In the genomic region with DNA sequence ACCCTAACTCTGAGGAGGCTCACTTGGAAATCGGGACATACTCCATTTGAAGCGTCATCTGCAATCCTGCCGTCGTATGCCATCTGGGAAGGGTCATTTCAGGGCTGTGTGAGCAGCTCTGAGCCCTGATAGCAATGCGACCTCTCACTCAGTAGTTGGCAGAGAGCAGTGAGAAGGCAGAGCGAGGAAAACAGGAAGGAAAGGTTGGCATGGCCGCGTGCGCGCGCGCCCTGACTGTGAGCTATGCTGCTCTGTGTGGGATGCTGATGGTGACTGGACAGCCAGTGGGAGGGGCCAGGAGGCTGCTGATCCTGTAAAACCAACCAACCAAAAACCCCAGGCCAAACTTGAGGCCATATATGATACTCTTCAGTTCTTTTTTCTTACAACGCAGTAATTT, we compare ENCODE assay signal across 9 mouse cellular contexts. TPM values are rescaled to one million over a fixed set of nuclear protein-coding genes. Genes with fewer than 3 reads are reported as not detected.
DNase-seq lines count a peak whose midpoint lies in the region; ATAC-seq and TF ChIP-seq lines count a peak whose summit lies in the region.
"Had no signal": no experiment of that assay in that cellular context is flagged by ENCODE, and none has a peak within 500 bp of the region (broad histone marks: within the 10 kb centered on the region; RNA-seq: fewer than 3 reads in every experiment).

No protein-coding gene starts in this region.

- no peak overlapping the region for H3K4me3 ChIP-seq in gastrocnemius, adult 2 months
- no peak overlapping the region for H3K4me3 ChIP-seq in neural tube, embryonic 13.5 days
- H3K4me3 ChIP-seq in myocyte = no peak overlapping the region
- H3K4me3 ChIP-seq in forebrain, embryonic 14.5 days (ENCODE audit: low read depth, low read length) = no peak overlapping the region
- H3K4me3 ChIP-seq: limb, embryonic 15.5 days had no signal

- TF ChIP-seq CTCF in gastrocnemius, adult 2 months (IDR thresholded peaks at IDR 0.05) = no peak

- H3K4me2 ChIP-seq in neural tube, embryonic 13.5 days = no peak overlapping the region
- peak overlapping the region; percentile 79 for H3K4me2 ChIP-seq in myocyte (ENCODE audit: low read depth)
- H3K4me2 ChIP-seq in forebrain, embryonic 14.5 days (ENCODE audit: low read length) = no peak overlapping the region
- H3K4me2 ChIP-seq: limb, embryonic 15.5 days had no signal

- H3K9me3 ChIP-seq in neural tube, embryonic 13.5 days = no peaks in the 10 kb centered on the region
- no peaks in the 10 kb centered on the region for H3K9me3 ChIP-seq in forebrain, embryonic 14.5 days (replicated peaks; ENCODE audit: control insufficient read depth, low read length)
- H3K9me3 ChIP-seq: limb, embryonic 15.5 days had no signal

- H3K4me1 ChIP-seq in neural tube, embryonic 13.5 days (replicated peaks) = peaks cover 75% of the 10 kb centered on the region
- peaks cover 31% of the 10 kb centered on the region for H3K4me1 ChIP-seq in forebrain, embryonic 14.5 days (ENCODE audit: control insufficient read depth, insufficient read depth, low read length)

- peaks cover 67% of the 10 kb centered on the region for H3K79me2 ChIP-seq in myocyte (ENCODE audit: control insufficient read depth, insufficient read depth)

- intact Hi-C loops in gastrocnemius, adult 2 months (cut with DNase I) = loop anchor here (5.0 kb wide), 1 partner anchor 41 kb away; no protein-coding TSS in a partner anchor
- intact Hi-C loops in gastrocnemius, postnatal 36 days (cut with DNase I) = no loop called here

- no peak for TF ChIP-seq POLR2A in myocyte (IDR thresholded peaks at IDR 0.05; ENCODE audit: insufficient read length, low read depth)

- 79% methylated on average over 13 of the region's 13 CpGs for WGBS in neural tube, embryonic 13.5 days
- 68% methylated on average over 13 of the region's 13 CpGs for WGBS in forebrain, embryonic 14.5 days

- no peak for ATAC-seq in neural tube, embryonic 13.5 days (ENCODE audit: low read depth)
- no peak for ATAC-seq in forebrain, embryonic 14.5 days

- H3K9ac ChIP-seq in neural tube, embryonic 13.5 days = no peak overlapping the region
- H3K9ac ChIP-seq in forebrain, embryonic 14.5 days (ENCODE audit: low read length) = no peak overlapping the region
- H3K9ac ChIP-seq: limb, embryonic 15.5 days had no signal

- H3K36me3 ChIP-seq in neural tube, embryonic 13.5 days = no peaks in the 10 kb centered on the region
- no peaks in the 10 kb centered on the region for H3K36me3 ChIP-seq in myocyte (ENCODE audit: control insufficient read depth, insufficient read depth)
- no peaks in the 10 kb centered on the region for H3K36me3 ChIP-seq in forebrain, embryonic 14.5 days (ENCODE audit: control insufficient read depth, insufficient read depth, low read length)
- H3K36me3 ChIP-seq: limb, embryonic 15.5 days had no signal

- peak overlapping the region; percentile 46 for H3K27ac ChIP-seq in gastrocnemius, adult 2 months
- H3K27ac ChIP-seq in neural tube, embryonic 13.5 days (replicated peaks) = peak overlapping the region; percentile 49; the same call in 1 of the 2 replicates
- H3K27ac ChIP-seq in forebrain, embryonic 14.5 days (ENCODE audit: low read depth, low read length) = no peak overlapping the region
- H3K27ac ChIP-seq: limb, embryonic 15.5 days had no signal

- H3K27me3 ChIP-seq in neural tube, embryonic 13.5 days = no peaks in the 10 kb centered on the region
- H3K27me3 ChIP-seq in myocyte (ENCODE audit: control insufficient read depth, insufficient read depth, insufficient read length) = no peaks in the 10 kb centered on the region
- H3K27me3 ChIP-seq in forebrain, embryonic 14.5 days (replicated peaks; ENCODE audit: control insufficient read depth, insufficient read depth, low read length) = no peaks in the 10 kb centered on the region
- H3K27me3 ChIP-seq: limb, embryonic 15.5 days had no signal

- H3ac ChIP-seq in myocyte (ENCODE audit: control insufficient read depth, insufficient read length) = no peak overlapping the region

- DNase-seq in gastrocnemius, adult 2 months = peak; percentile 40
- no peak for DNase-seq in gastrocnemius, postnatal 36 days
- DNase-seq in neural tube, embryonic 10.5 days (ENCODE audit: extremely low spot score, low spot score) = no peak
- peak; percentile 36 for DNase-seq in kidney, postnatal 14 days
- no peak for DNase-seq in forebrain, embryonic 14.5 days (ENCODE audit: low spot score)
- DNase-seq in yolk sac, embryonic 10.5 days (ENCODE audit: low spot score) = no peak

TF ChIP-seq in myocyte, 11 proteins besides CTCF, POLR2A, EP300 and RAD21:
- no peak for TF ChIP-seq SRF (IDR thresholded peaks at IDR 0.05; ENCODE audit: control insufficient read depth, insufficient read length, low read depth)
- TF ChIP-seq POLR2AphosphoS2 (IDR thresholded peaks at IDR 0.05; ENCODE audit: insufficient read length, low read depth) = no peak
- TF ChIP-seq REST (IDR thresholded peaks at IDR 0.05; ENCODE audit: insufficient read depth, insufficient read length) = no peak
- TF ChIP-seq TCF12 (IDR thresholded peaks at IDR 0.05; ENCODE audit: insufficient read depth, poor library complexity, severe bottlenecking) = no peak
- TF ChIP-seq USF1 (IDR thresholded peaks at IDR 0.05; ENCODE audit: low read depth) = no peak
- TF ChIP-seq TCF3 (IDR thresholded peaks at IDR 0.05; ENCODE audit: insufficient read length, low read depth) = no peak
- no peak for TF ChIP-seq E2F4 (IDR thresholded peaks at IDR 0.05; ENCODE audit: insufficient read depth)
- TF ChIP-seq CEBPB (IDR thresholded peaks at IDR 0.05; ENCODE audit: insufficient read depth, poor library complexity, severe bottlenecking) = no peak
- TF ChIP-seq MYOG (IDR thresholded peaks at IDR 0.05; ENCODE audit: control insufficient read depth in 1 of 3, insufficient read depth in 1 of 3, insufficient read length in 2 of 3, low read depth in 2 of 3) = no peak
- TF ChIP-seq MYOD1 (IDR thresholded peaks at IDR 0.05; ENCODE audit: control insufficient read depth in 1 of 3, insufficient read length in 2 of 3, low read depth in 2 of 3) = no peak
- TF ChIP-seq MAX (IDR thresholded peaks at IDR 0.05; ENCODE audit: low read depth) = no peak

RNA-seq across cellular contexts. Expression of gene Med13l, which starts 46.2 kb away (rescaled TPM):
- 10 to 100 TPM; 21.5 to 28.3 TPM for total RNA-seq in gastrocnemius, adult 2 months (2021)
- 10 to 100 TPM; 20.4 to 22.4 TPM for total RNA-seq in gastrocnemius, postnatal 36 days (2021)
- 12.9 and 15.2 TPM in 2 replicates for polyA plus RNA-seq in neural tube, embryonic 13.5 days (2015; fragmentation: Nextera tagmentation; extraction: Ambion mirVana)
- polyA plus RNA-seq in myocyte (2012; fragmentation: generic; extraction: Trizol) = 7.4 TPM
- polyA plus RNA-seq in forebrain, embryonic 14.5 days (2014; fragmentation: Nextera tagmentation; extraction: Ambion mirVana) = 14.6 and 18.9 TPM in 2 replicates

Comparison
In these comparisons a context has a peak if more than half of its experiments do, and no peak if none do; other contexts are left out.
1. DNase-seq: peak in gastrocnemius, adult 2 months (single experiment) and kidney, postnatal 14 days (single experiment); none in gastrocnemius, postnatal 36 days (0 of 2), neural tube, embryonic 10.5 days (single experiment), forebrain, embryonic 14.5 days (single experiment) and yolk sac, embryonic 10.5 days (single experiment).